Mouse (Mus musculus): ENCODE measurements around the gene Sh3kbp1.
"Not testable (repeated sequence)": the region's sequence is repeated elsewhere in the genome, so short reads cannot be mapped to it uniquely, and the experiment has no call there.

The Sh3kbp1 gene

GRCm38 (mm10) chrX:159626907-159627587 lies at the start of gene Sh3kbp1:
Gene Sh3kbp1, plus strand, starts transcription at chrX:159627272.
- DNase-seq (ENCODE audit: low spot score in 2 of 2) = peak; percentile 57 to 58

- DNase-seq (ENCODE audit: low spot score in 2 of 2) = not testable (repeated sequence)
Measured at GRCm38 (mm10) chrX:159584738-159585137, 42.3 kb upstream of the Sh3kbp1 start.

GRCm38 (mm10) chrX:159591633-159592032 lies 35.4 kb upstream of the Sh3kbp1 start:
- DNase-seq (ENCODE audit: low spot score in 2 of 2) = no peak

- no peak for DNase-seq (ENCODE audit: low spot score in 2 of 2)
Measured at GRCm38 (mm10) chrX:159597502-159597901, 29.6 kb upstream of the Sh3kbp1 start.

- no peak for DNase-seq (ENCODE audit: low spot score in 2 of 2)
Measured at GRCm38 (mm10) chrX:159604832-159605231, 22.2 kb upstream of the Sh3kbp1 start.

- no peak for DNase-seq (ENCODE audit: low spot score in 2 of 2)
Measured at GRCm38 (mm10) chrX:159606936-159607335, 20.1 kb upstream of the Sh3kbp1 start.

- DNase-seq (ENCODE audit: low spot score in 2 of 2) = no peak
Measured at GRCm38 (mm10) chrX:159626208-159626906, 715 bp upstream of the Sh3kbp1 start.

- DNase-seq (ENCODE audit: low spot score in 2 of 2) = no peak
Measured at GRCm38 (mm10) chrX:159627588-159628566, 805 bp downstream of the Sh3kbp1 start.

GRCm38 (mm10) chrX:159628629-159629028 lies 1.6 kb downstream of the Sh3kbp1 start:
- DNase-seq (ENCODE audit: low spot score in 2 of 2) = no peak

- no peak for DNase-seq (ENCODE audit: low spot score in 2 of 2)
Measured at GRCm38 (mm10) chrX:159629203-159629602, 2.1 kb downstream of the Sh3kbp1 start.

GRCm38 (mm10) chrX:159638500-159639227 lies 11.6 kb downstream of the Sh3kbp1 start:
- no peak for DNase-seq (ENCODE audit: low spot score in 2 of 2)

GRCm38 (mm10) chrX:159639991-159640390 lies 12.9 kb downstream of the Sh3kbp1 start:
- DNase-seq (ENCODE audit: low spot score in 2 of 2) = no peak

- DNase-seq (ENCODE audit: low spot score in 2 of 2) = no peak
Measured at GRCm38 (mm10) chrX:159645314-159645713, 18.2 kb downstream of the Sh3kbp1 start.

- DNase-seq (ENCODE audit: low spot score in 2 of 2) = no peak
Measured at GRCm38 (mm10) chrX:159647564-159647963, 20.5 kb downstream of the Sh3kbp1 start.

- DNase-seq (ENCODE audit: low spot score in 2 of 2) = no peak
Measured at GRCm38 (mm10) chrX:159648598-159648997, 21.5 kb downstream of the Sh3kbp1 start.

GRCm38 (mm10) chrX:159650130-159650678 lies 23.1 kb downstream of the Sh3kbp1 start:
- no peak for DNase-seq (ENCODE audit: low spot score in 2 of 2)

GRCm38 (mm10) chrX:159650727-159651126 lies 23.7 kb downstream of the Sh3kbp1 start:
- no peak for DNase-seq (ENCODE audit: low spot score in 2 of 2)

GRCm38 (mm10) chrX:159671388-159671787 lies 44.3 kb downstream of the Sh3kbp1 start:
- DNase-seq (ENCODE audit: low spot score in 2 of 2) = no peak

GRCm38 (mm10) chrX:159672466-159672865 lies 45.4 kb downstream of the Sh3kbp1 start:
- DNase-seq (ENCODE audit: low spot score in 2 of 2) = no peak

- DNase-seq (ENCODE audit: low spot score in 2 of 2) = no peak
Measured at GRCm38 (mm10) chrX:159676242-159676641, 49.2 kb downstream of the Sh3kbp1 start.
